Mouse (Mus musculus): Measurements from ENCODE around the gene Plekhh3.

DNA sequence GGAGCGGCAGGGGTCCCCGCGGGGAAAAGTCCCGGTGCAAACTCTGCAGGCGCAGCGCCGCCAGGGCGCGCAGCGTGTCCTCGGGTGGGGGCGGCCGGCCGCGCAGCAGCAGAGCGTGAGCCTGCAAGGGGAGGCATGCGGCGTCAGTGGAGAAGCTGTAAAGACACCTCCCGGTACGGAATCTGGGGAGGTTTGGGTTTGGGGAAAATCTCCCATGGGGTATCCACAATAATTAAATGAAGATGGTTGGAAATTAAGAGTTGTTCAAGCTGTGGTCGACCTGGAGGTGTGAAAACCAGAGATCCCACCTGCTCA is 6.8 kb downstream of the Plekhh3 start:
- TF ChIP-seq CTCF (IDR thresholded peaks at IDR 0.05; ENCODE audit: low read depth, low read length) (no peak), TAL1 (conservative IDR thresholded peaks at IDR 0.05; ENCODE audit: low read depth, low read length) (no peak), GATA2 (IDR thresholded peaks at IDR 0.05; ENCODE audit: borderline replicate concordance, low read depth, low read length) (no peak), GATA1 (IDR thresholded peaks at IDR 0.05; ENCODE audit: borderline replicate concordance, low read length) (no peak)

Data from G1E (cell line).